ENCODE assay signal across 23 mouse cellular contexts in genomic region chr16:90022932-90023664, GRCm38 (mm10).
DNase-seq lines count a peak whose midpoint lies in the region; ATAC-seq lines count a peak whose summit lies in the region.
"Had no signal": no experiment of that assay in that cellular context is flagged by ENCODE, and none has a peak within 500 bp of the region (broad histone marks: within the 10 kb centered on the region; RNA-seq: fewer than 3 reads in every experiment).

No protein-coding gene starts in this region.

- no peaks in the 10 kb centered on the region for H3K9me3 ChIP-seq in hindbrain, embryonic 13.5 days
- H3K9me3 ChIP-seq in hindbrain, embryonic 11.5 days (ENCODE audit: control insufficient read depth, low read length) = no peaks in the 10 kb centered on the region
- no peaks in the 10 kb centered on the region for H3K9me3 ChIP-seq in limb, embryonic 12.5 days
- H3K9me3 ChIP-seq: forebrain, embryonic 10.5 days; heart, embryonic 13.5 days; intestine, embryonic 15.5 days; neural tube, embryonic 13.5 days had no signal

- H3K27me3 ChIP-seq in hindbrain, embryonic 13.5 days = no peaks in the 10 kb centered on the region
- H3K27me3 ChIP-seq in hindbrain, embryonic 11.5 days (ENCODE audit: control insufficient read depth, insufficient read depth, low read length) = no peaks in the 10 kb centered on the region
- H3K27me3 ChIP-seq in limb, embryonic 12.5 days = no peaks in the 10 kb centered on the region
- H3K27me3 ChIP-seq: heart, embryonic 13.5 days; intestine, embryonic 15.5 days; megakaryocyte, embryonic 14.5 days; neural tube, embryonic 13.5 days had no signal

- H3K4me3 ChIP-seq in hindbrain, embryonic 13.5 days = no peak overlapping the region
- no peak overlapping the region for H3K4me3 ChIP-seq in hindbrain, embryonic 11.5 days (ENCODE audit: low read depth, low read length)
- H3K4me3 ChIP-seq in limb, embryonic 12.5 days (replicated peaks) = no peak overlapping the region
- H3K4me3 ChIP-seq: forebrain, embryonic 10.5 days; gastrocnemius, adult 2 months; heart, embryonic 13.5 days; intestine, embryonic 15.5 days; megakaryocyte, embryonic 14.5 days; neural tube, embryonic 13.5 days had no signal

- 80% methylated on average over 18 of the region's 18 CpGs for WGBS in hindbrain, embryonic 13.5 days
- WGBS in hindbrain, embryonic 11.5 days = 78% methylated on average over 18 of the region's 18 CpGs
- WGBS in limb, embryonic 12.5 days = 45% methylated on average over 18 of the region's 18 CpGs

- peak overlapping the region; percentile 5; the same call in 1 of the 2 replicates for H3K27ac ChIP-seq in hindbrain, embryonic 13.5 days
- H3K27ac ChIP-seq in hindbrain, embryonic 11.5 days (ENCODE audit: low read depth, low read length) = no peak overlapping the region
- H3K27ac ChIP-seq in limb, embryonic 12.5 days = peak overlapping the region; percentile 62
- H3K27ac ChIP-seq: forebrain, embryonic 10.5 days; gastrocnemius, adult 2 months; heart, embryonic 13.5 days; intestine, embryonic 15.5 days; liver, embryonic 14.5 days; neural tube, embryonic 13.5 days had no signal

- peaks cover 8% of the 10 kb centered on the region; the same call in 1 of the 2 replicates for H3K36me3 ChIP-seq in hindbrain, embryonic 13.5 days
- no peaks in the 10 kb centered on the region for H3K36me3 ChIP-seq in hindbrain, embryonic 11.5 days (ENCODE audit: control insufficient read depth, insufficient read depth, low read length)
- H3K36me3 ChIP-seq in limb, embryonic 12.5 days = no peaks in the 10 kb centered on the region; the same call in 1 of the 2 replicates
- H3K36me3 ChIP-seq: heart, embryonic 13.5 days; intestine, embryonic 15.5 days; neural tube, embryonic 13.5 days had no signal

- DNase-seq in hindbrain, embryonic 11.5 days (ENCODE audit: low spot score) = no peak
- peak; percentile 56 to 58 for DNase-seq in cerebellum, adult 18-20 months
- peak; percentile 59 to 61 for DNase-seq in cerebellum, postnatal 25 days
- DNase-seq in kidney, adult 11 months = no peak
- DNase-seq in right cerebral cortex, postnatal 10 days (ENCODE audit: low spot score in 2 of 2) = no peak
- DNase-seq: adrenal gland, postnatal 25 days; B cell, adult 2 months; gastrocnemius, adult 2 months; heart, adult 11 months; heart, postnatal 36 days; kidney, postnatal 36 days; left cerebral cortex, postnatal 4 days; midbrain, embryonic 14.5 days; thymus, adult 18-20 months; thymus, postnatal 4 days had no signal

- H3K4me2 ChIP-seq in hindbrain, embryonic 13.5 days = no peak overlapping the region
- no peak overlapping the region for H3K4me2 ChIP-seq in hindbrain, embryonic 11.5 days (replicated peaks; ENCODE audit: low read depth, low read length)
- 0 out of 2 replicates have a peak overlapping the region, but pooled peaks have one; percentile 14 for H3K4me2 ChIP-seq in limb, embryonic 12.5 days
- H3K4me2 ChIP-seq: heart, embryonic 13.5 days; intestine, embryonic 15.5 days; neural tube, embryonic 13.5 days had no signal

- no peak overlapping the region for H3K9ac ChIP-seq in hindbrain, embryonic 13.5 days
- H3K9ac ChIP-seq in hindbrain, embryonic 11.5 days (ENCODE audit: low read depth, low read length) = no peak overlapping the region
- H3K9ac ChIP-seq in limb, embryonic 12.5 days (replicated peaks) = no peak overlapping the region
- H3K9ac ChIP-seq: heart, embryonic 13.5 days; intestine, embryonic 15.5 days; liver, embryonic 14.5 days; neural tube, embryonic 13.5 days had no signal

- H3K4me1 ChIP-seq in hindbrain, embryonic 13.5 days (replicated peaks) = peaks cover 12% of the 10 kb centered on the region
- H3K4me1 ChIP-seq in hindbrain, embryonic 11.5 days (replicated peaks; ENCODE audit: control insufficient read depth, insufficient read depth, low read length) = no peaks in the 10 kb centered on the region
- peaks cover 45% of the 10 kb centered on the region for H3K4me1 ChIP-seq in limb, embryonic 12.5 days (replicated peaks)

- ATAC-seq in hindbrain, embryonic 13.5 days (ENCODE audit: low FRiP score) = 0 out of 2 replicates have a peak, but pooled peaks have one; percentile 26
- ATAC-seq in hindbrain, embryonic 11.5 days (ENCODE audit: low FRiP score) = no peak
- peak; percentile 43; the same call in 1 of the 2 replicates for ATAC-seq in limb, embryonic 12.5 days (ENCODE audit: insufficient number of reproducible peaks, insufficient read depth, low FRiP score, low TSS enrichment, low read depth)
- ATAC-seq: intestine, embryonic 15.5 days had no signal

Comparison
In these comparisons a context has a peak if more than half of its experiments do, and no peak if none do; other contexts are left out.
1. DNase-seq: peak in cerebellum, adult 18-20 months (2 of 2) and cerebellum, postnatal 25 days (2 of 2); none in hindbrain, embryonic 11.5 days (single experiment), kidney, adult 11 months (single experiment) and right cerebral cortex, postnatal 10 days (0 of 2).